Mouse (Mus musculus) erythroblast, embryonic 14.5 days (primary cell): ENCODE measurements around the gene Slc17a2.

ENCODE experiments used
- GATA1 ChIP-seq: IDR thresholded peaks from 2 replicates; pipeline ENCODE4 v1.6.1; 2012; ENCODE audit warnings: low read length, inconsistent platforms, mixed read lengths
- TAL1 ChIP-seq: IDR thresholded peaks from 3 replicates; pipeline ENCODE4 v1.6.1; 2012; ENCODE audit warnings: low read length, inconsistent platforms, mixed read lengths

DNA sequence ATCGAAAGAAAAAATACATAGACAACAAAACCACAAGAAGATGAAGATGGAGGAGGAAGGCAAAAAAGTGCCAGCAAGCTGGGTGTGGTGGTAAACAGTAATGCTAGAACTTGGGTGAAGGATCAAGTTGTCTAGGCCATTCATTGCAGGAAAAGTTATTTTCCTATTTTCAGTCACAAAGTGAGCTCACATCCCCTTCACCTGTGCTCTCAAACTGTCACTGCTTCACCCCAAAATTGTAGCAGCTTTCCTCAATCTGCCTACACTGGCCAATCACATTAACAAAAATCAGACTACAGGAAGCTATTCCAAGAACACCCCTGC, 46.9 kb upstream of the Slc17a2 start:
- TF ChIP-seq TAL1 (no peak), GATA1 (no peak)
